Mouse (Mus musculus) liver, embryonic 14.5 days (tissue): ENCODE measurements around the gene Pde1a. TPM values are rescaled to one million over a fixed set of nuclear protein-coding genes. Genes with fewer than 3 reads are reported as not detected.

Experiments used
- ATAC-seq: fragments of 200-750 bp; cut with Nextera tagmentation; 2 replicates; pipeline ENCODE4 v1.8.0; 2017; ENCODE audit warnings: moderate number of reproducible peaks, mild to moderate bottlenecking, moderate library complexity; ENCODE audit not compliant: insufficient read depth
- DNase-seq, 3 experiments: peaks; one replicate each; pipeline ENCODE4 v3.0.0-alpha.2; 2012 to 2013; ENCODE audit warnings: low read depth in 3 of 3, low spot score in 3 of 3
- H3K27ac ChIP-seq: fragments of 300-500 bp; sonication (generic); 2 replicates; pipeline ENCODE4 v1.5.1; 2014; ENCODE audit warnings: moderate library complexity, mild to moderate bottlenecking, control low read depth, inconsistent platforms
- H3K27me3 ChIP-seq: fragments of 300-500 bp; sonication (generic); 2 replicates; pipeline ENCODE4 v1.6.1; 2014; ENCODE audit warnings: mild to moderate bottlenecking, low read length, moderate library complexity; ENCODE audit not compliant: control insufficient read depth, insufficient read depth
- H3K36me3 ChIP-seq: fragments of 300-500 bp; sonication (generic); replicated peaks from 2 replicates; pipeline ENCODE4 v1.6.1; 2014; ENCODE audit warnings: low read depth; ENCODE audit not compliant: control insufficient read depth, insufficient read depth
- H3K4me1 ChIP-seq, 2 experiments: fragments of 200-500 bp in 1 of 2; fragments of 300-500 bp in 1 of 2; sonication (generic) in 1 of 2; replicated peaks; 2 replicates each; pipeline ENCODE4 v1.6.1; 2012 to 2014; ENCODE audit warnings: antibody characterized with exemption in 1 of 2, inconsistent platforms in 1 of 2, low read length in 1 of 2; ENCODE audit not compliant: control insufficient read depth in 2 of 2, insufficient read depth in 2 of 2
- H3K4me2 ChIP-seq: fragments of 300-500 bp; sonication (generic); 2 replicates; pipeline ENCODE4 v1.6.1; 2014; ENCODE audit warnings: low read depth, mild to moderate bottlenecking, control low read depth, moderate library complexity
- H3K4me3 ChIP-seq, 2 experiments: fragments of 200-500 bp in 1 of 2; fragments of 300-500 bp in 1 of 2; sonication (generic) in 1 of 2; 2 replicates each; pipeline ENCODE4 v1.5.1; 2012 to 2014; ENCODE audit warnings: low read depth in 2 of 2, low read length in 2 of 2, mild to moderate bottlenecking in 2 of 2, control low read depth in 1 of 2, inconsistent platforms in 1 of 2, moderate library complexity in 1 of 2; ENCODE audit not compliant: insufficient read depth in 1 of 2
- H3K9ac ChIP-seq: fragments of 300-500 bp; sonication (generic); replicated peaks from 2 replicates; pipeline ENCODE4 v1.6.1; 2014; ENCODE audit warnings: mild to moderate bottlenecking, control low read depth, moderate library complexity
- H3K9me3 ChIP-seq: fragments of 300-500 bp; sonication (generic); 2 replicates; pipeline ENCODE4 v1.6.1; 2016; ENCODE audit warnings: low read length, mixed read lengths; ENCODE audit not compliant: control insufficient read depth
- CTCF ChIP-seq: IDR thresholded peaks from 2 replicates; pipeline ENCODE4 v1.5.1; 2016; ENCODE audit warnings: antibody characterized with exemption, low read depth, control low read depth
- EP300 ChIP-seq: IDR thresholded peaks from 2 replicates; pipeline ENCODE4 v1.6.1; 2016; ENCODE audit warnings: antibody characterized with exemption, low read depth
- WGBS: fragments of 180-500 bp; shearing (Covaris S2); extraction: QIAGEN DNeasy Blood & Tissue Kit; methylation state at CpG from one replicate; pipeline ENCODE4 v1.1.7; 2014; ENCODE audit not compliant: insufficient replicate concordance; 5-methylcytosine and 5-hydroxymethylcytosine counted together
- polyA plus RNA-seq, 2 experiments: library from polyadenylated mRNA; depleted of rRNA in 1 of 2; stranded (reverse) in 1 of 2; unstranded in 1 of 2; fragments of >200 nt; fragmentation: Nextera tagmentation in 1 of 2; extraction: Ambion mirVana in 1 of 2; gene quantifications; 2 replicates each; pipeline versions ENCODE4 v1.2.1 to v1.2.3; 2012 to 2014

Gene Pde1a
- polyA plus RNA-seq, 2 experiments, result 1.4 to 2.7 TPM

- TF ChIP-seq CTCF, result no peak
- TF ChIP-seq EP300, result no peak
- Histone ChIP-seq H3K4me1 (no peaks in the 10 kb centered on the region), H3K9me3 (no peaks in the 10 kb centered on the region), H3K27ac (no peak overlapping the region), H3K9ac (no peak overlapping the region), H3K4me3 (no peak overlapping the region), H3K27me3 (no peaks in the 10 kb centered on the region), H3K4me2 (no peak overlapping the region), H3K36me3 (no peaks in the 10 kb centered on the region)
- ATAC-seq (no peak), DNase-seq (no peak)
- 54% methylated on average over 3 of the region's 3 CpGs for WGBS
These were observed 28.9 kb upstream of the Pde1a start for GRCm38 (mm10) chr2:80158196-80158595.

- no peaks in the 10 kb centered on the region for H3K36me3 ChIP-seq
- H3K9ac ChIP-seq, result no peak overlapping the region
- no peaks in the 10 kb centered on the region for H3K27me3 ChIP-seq
- H3K4me2 ChIP-seq, result no peak overlapping the region
- ATAC-seq (no peak), DNase-seq (no peak)
- no peak overlapping the region for H3K4me3 ChIP-seq
- no peak for TF ChIP-seq CTCF
- no peaks in the 10 kb centered on the region for H3K9me3 ChIP-seq
- no peak overlapping the region for H3K27ac ChIP-seq
- H3K4me1 ChIP-seq, result no peaks in the 10 kb centered on the region
- 38% methylated on average over 6 of the region's 6 CpGs for WGBS
These were observed 20.8 kb upstream of the Pde1a start for GRCm38 (mm10) chr2:80150019-80150418.

GRCm38 (mm10) chr2:80149332-80149731 is 20.1 kb upstream of the Pde1a start:
- Histone ChIP-seq H3K27me3 (no peaks in the 10 kb centered on the region), H3K36me3 (no peaks in the 10 kb centered on the region), H3K4me2 (no peak overlapping the region), H3K9me3 (no peaks in the 10 kb centered on the region), H3K4me1 (no peaks in the 10 kb centered on the region), H3K4me3 (no peak overlapping the region), H3K9ac (no peak overlapping the region), H3K27ac (no peak overlapping the region)
- WGBS, result 50% methylated on average over 3 of the region's 3 CpGs
- DNase-seq, result no peak
- no peak for ATAC-seq
- TF ChIP-seq CTCF, result no peak
- no peak for TF ChIP-seq EP300

- H3K27ac ChIP-seq, result no peak overlapping the region
- H3K36me3 ChIP-seq, result no peaks in the 10 kb centered on the region
- H3K4me1 ChIP-seq, result no peaks in the 10 kb centered on the region
- H3K4me3 ChIP-seq, result no peak overlapping the region
- DNase-seq (no peak), ATAC-seq (no peak)
- H3K27me3 ChIP-seq, result no peaks in the 10 kb centered on the region
- 67% methylated on average over 3 of the region's 3 CpGs for WGBS
- no peak for TF ChIP-seq CTCF
- no peak overlapping the region for H3K4me2 ChIP-seq
- no peak overlapping the region for H3K9ac ChIP-seq
- no peaks in the 10 kb centered on the region for H3K9me3 ChIP-seq
These were observed 5.8 kb upstream of the Pde1a start for GRCm38 (mm10) chr2:80135076-80135475.

- 43% methylated on average over 3 of the region's 3 CpGs for WGBS
- no peaks in the 10 kb centered on the region for H3K9me3 ChIP-seq
- H3K36me3 ChIP-seq, result no peaks in the 10 kb centered on the region
- no peak overlapping the region for H3K9ac ChIP-seq
- no peak for TF ChIP-seq EP300
- TF ChIP-seq CTCF, result no peak
- H3K27me3 ChIP-seq, result no peaks in the 10 kb centered on the region
- no peak for ATAC-seq
- H3K4me3 ChIP-seq, result no peak overlapping the region
- no peak overlapping the region for H3K4me2 ChIP-seq
- DNase-seq, result no peak
- H3K4me1 ChIP-seq, result no peaks in the 10 kb centered on the region; a peak in 1 of 4 replicates
- no peak overlapping the region for H3K27ac ChIP-seq
These were observed 3.4 kb upstream of the Pde1a start for GRCm38 (mm10) chr2:80132677-80133076.
